ENCODE assay signal across 20 mouse cellular contexts in genomic region chr6:52058899-52059448, GRCm38 (mm10). TPM values are rescaled to one million over a fixed set of nuclear protein-coding genes. Genes with fewer than 3 reads are reported as not detected.
DNase-seq lines count a peak whose midpoint lies in the region; ATAC-seq and TF ChIP-seq lines count a peak whose summit lies in the region.
"Had no signal": no experiment of that assay in that cellular context is flagged by ENCODE, and none has a peak within 500 bp of the region (broad histone marks: within the 10 kb centered on the region; RNA-seq: fewer than 3 reads in every experiment).

No protein-coding gene starts in this region.

- TF ChIP-seq CTCF in lung, postnatal 0 days (IDR thresholded peaks at IDR 0.05), result no peak
- TF ChIP-seq CTCF in stomach, postnatal 0 days (IDR thresholded peaks at IDR 0.05; ENCODE audit: low read depth), result no peak

- no peak overlapping the region for H3K4me3 ChIP-seq in hindbrain, embryonic 16.5 days (ENCODE audit: low read length)
- H3K4me3 ChIP-seq in hindbrain, embryonic 12.5 days, result no peak overlapping the region
- no peak overlapping the region; the same call in 1 of the 2 replicates for H3K4me3 ChIP-seq in lung, postnatal 0 days (ENCODE audit: low read depth, low read length)
- no peak overlapping the region for H3K4me3 ChIP-seq in stomach, postnatal 0 days (ENCODE audit: low read depth, low read length)
- H3K4me3 ChIP-seq in heart, embryonic 12.5 days, result no peak overlapping the region
- H3K4me3 ChIP-seq: erythroblast, embryonic 14.5 days; forebrain, embryonic 13.5 days; heart, embryonic 13.5 days; myocyte; stomach, embryonic 15.5 days had no signal

- H3K9me3 ChIP-seq in hindbrain, embryonic 16.5 days (ENCODE audit: control insufficient read depth, low read length), result no peaks in the 10 kb centered on the region
- no peaks in the 10 kb centered on the region for H3K9me3 ChIP-seq in hindbrain, embryonic 12.5 days (replicated peaks)
- no peaks in the 10 kb centered on the region for H3K9me3 ChIP-seq in lung, postnatal 0 days (ENCODE audit: low read length)
- H3K9me3 ChIP-seq in stomach, postnatal 0 days (ENCODE audit: control insufficient read depth, low read length), result no peaks in the 10 kb centered on the region
- H3K9me3 ChIP-seq in heart, embryonic 12.5 days (replicated peaks), result no peaks in the 10 kb centered on the region
- H3K9me3 ChIP-seq: forebrain, embryonic 13.5 days; G1E; heart, embryonic 13.5 days; stomach, embryonic 15.5 days had no signal

- no peak overlapping the region for H3K27ac ChIP-seq in hindbrain, embryonic 16.5 days (ENCODE audit: low read depth, low read length)
- no peak overlapping the region for H3K27ac ChIP-seq in hindbrain, embryonic 12.5 days
- H3K27ac ChIP-seq in lung, postnatal 0 days (ENCODE audit: low read length), result no peak overlapping the region
- no peak overlapping the region for H3K27ac ChIP-seq in stomach, postnatal 0 days (replicated peaks)
- H3K27ac ChIP-seq in heart, embryonic 12.5 days (ENCODE audit: poor library complexity, severe bottlenecking), result no peak overlapping the region
- H3K27ac ChIP-seq: forebrain, embryonic 13.5 days; heart, embryonic 13.5 days; stomach, embryonic 15.5 days had no signal

- DNase-seq in kidney, postnatal 36 days, result peak; percentile 9 to 24
- DNase-seq in kidney, postnatal 25 days, result no peak
- DNase-seq in lung, postnatal 0 days (ENCODE audit: low spot score), result peak; percentile 47
- no peak for DNase-seq in lung, postnatal 25 days (ENCODE audit: low spot score)
- no peak for DNase-seq in stomach, postnatal 0 days (ENCODE audit: low spot score)
- DNase-seq: adrenal gland, postnatal 25 days; cerebellum, adult 8-10 months; heart, adult 11 months; kidney, postnatal 4 days; midbrain, embryonic 14.5 days; thymus, adult 2 months had no signal

- no peaks in the 10 kb centered on the region for H3K36me3 ChIP-seq in hindbrain, embryonic 16.5 days (ENCODE audit: control insufficient read depth, insufficient read depth, low read length)
- H3K36me3 ChIP-seq in hindbrain, embryonic 12.5 days, result no peaks in the 10 kb centered on the region
- no peaks in the 10 kb centered on the region for H3K36me3 ChIP-seq in lung, postnatal 0 days (ENCODE audit: insufficient read depth, low read length)
- no peaks in the 10 kb centered on the region for H3K36me3 ChIP-seq in stomach, postnatal 0 days (ENCODE audit: control insufficient read depth, insufficient read depth, low read length)
- no peaks in the 10 kb centered on the region for H3K36me3 ChIP-seq in heart, embryonic 12.5 days
- H3K36me3 ChIP-seq: G1E; heart, embryonic 13.5 days; stomach, embryonic 15.5 days had no signal

- no peaks in the 10 kb centered on the region for H3K27me3 ChIP-seq in hindbrain, embryonic 16.5 days (replicated peaks; ENCODE audit: control insufficient read depth, insufficient read depth, low read length)
- H3K27me3 ChIP-seq in hindbrain, embryonic 12.5 days, result 0 out of 2 replicates have a peak, but pooled peaks cover 5% of the 10 kb centered on the region
- H3K27me3 ChIP-seq in lung, postnatal 0 days (replicated peaks; ENCODE audit: insufficient read depth, low read length), result no peaks in the 10 kb centered on the region
- no peaks in the 10 kb centered on the region for H3K27me3 ChIP-seq in stomach, postnatal 0 days (ENCODE audit: control insufficient read depth, insufficient read depth, low read length)
- peaks cover 40% of the 10 kb centered on the region for H3K27me3 ChIP-seq in heart, embryonic 12.5 days (replicated peaks)
- H3K27me3 ChIP-seq: stomach, embryonic 15.5 days had no signal

- WGBS in hindbrain, embryonic 16.5 days, result 41% methylated on average over 10 of the region's 10 CpGs
- whole genome bisulfite sequencing in hindbrain, embryonic 12.5 days, result 57% methylated on average over 10 of the region's 10 CpGs
- 43% methylated on average over 10 of the region's 10 CpGs for WGBS in lung, postnatal 0 days
- 45% methylated on average over 10 of the region's 10 CpGs for WGBS in stomach, postnatal 0 days
- WGBS in heart, embryonic 12.5 days, result 77% methylated on average over 10 of the region's 10 CpGs

- H3K4me2 ChIP-seq in hindbrain, embryonic 16.5 days (ENCODE audit: low read length), result peak overlapping the region; percentile 5; the same call in 1 of the 2 replicates
- H3K4me2 ChIP-seq in hindbrain, embryonic 12.5 days (replicated peaks), result no peak overlapping the region
- peak overlapping the region; percentile 25; the same call in 1 of the 2 replicates for H3K4me2 ChIP-seq in lung, postnatal 0 days (replicated peaks; ENCODE audit: low read depth, low read length)
- H3K4me2 ChIP-seq in stomach, postnatal 0 days (replicated peaks; ENCODE audit: low read depth), result peak overlapping the region; percentile 17; the same call in 1 of the 2 replicates
- no peak overlapping the region for H3K4me2 ChIP-seq in heart, embryonic 12.5 days
- H3K4me2 ChIP-seq: forebrain, embryonic 13.5 days; heart, embryonic 13.5 days; stomach, embryonic 15.5 days had no signal

- ATAC-seq in hindbrain, embryonic 16.5 days, result peak; percentile 64; the same call in 1 of the 2 replicates
- no peak for ATAC-seq in hindbrain, embryonic 12.5 days (ENCODE audit: low FRiP score)
- ATAC-seq in lung, postnatal 0 days, result no peak
- ATAC-seq in stomach, postnatal 0 days (ENCODE audit: low FRiP score, low TSS enrichment), result no peak
- ATAC-seq in heart, embryonic 12.5 days (ENCODE audit: insufficient number of reproducible peaks, low FRiP score), result no peak
- ATAC-seq: forebrain, embryonic 13.5 days had no signal

- no peak overlapping the region for H3K9ac ChIP-seq in hindbrain, embryonic 16.5 days (ENCODE audit: low read depth, low read length)
- no peak overlapping the region for H3K9ac ChIP-seq in hindbrain, embryonic 12.5 days
- H3K9ac ChIP-seq in lung, postnatal 0 days (replicated peaks; ENCODE audit: low read depth), result no peak overlapping the region
- H3K9ac ChIP-seq in stomach, postnatal 0 days (ENCODE audit: low read length), result no peak overlapping the region
- H3K9ac ChIP-seq in heart, embryonic 12.5 days, result no peak overlapping the region
- H3K9ac ChIP-seq: forebrain, embryonic 13.5 days; heart, embryonic 13.5 days; stomach, embryonic 15.5 days had no signal

- TF ChIP-seq EP300 in lung, postnatal 0 days (IDR thresholded peaks at IDR 0.05), result no peak
- no peak for TF ChIP-seq EP300 in stomach, postnatal 0 days (optimal IDR thresholded peaks at IDR 0.05)

- no peaks in the 10 kb centered on the region; the same call in 1 of the 2 replicates for H3K4me1 ChIP-seq in hindbrain, embryonic 16.5 days (ENCODE audit: control insufficient read depth, insufficient read depth, low read depth, low read length)
- H3K4me1 ChIP-seq in hindbrain, embryonic 12.5 days, result peaks cover 7% of the 10 kb centered on the region
- H3K4me1 ChIP-seq in lung, postnatal 0 days (ENCODE audit: insufficient read depth, low read depth, low read length), result no peaks in the 10 kb centered on the region
- H3K4me1 ChIP-seq in stomach, postnatal 0 days (replicated peaks; ENCODE audit: control insufficient read depth, insufficient read depth), result no peaks in the 10 kb centered on the region; the same call in 1 of the 2 replicates
- peaks cover 5% of the 10 kb centered on the region; the same call in 1 of the 2 replicates for H3K4me1 ChIP-seq in heart, embryonic 12.5 days (replicated peaks)
- H3K4me1 ChIP-seq: stomach, embryonic 15.5 days had no signal

RNA-seq across cellular contexts. Expression of gene Skap2, which starts 46.6 kb away (rescaled TPM):
- 23.8 and 30.3 TPM in 2 replicates for polyA plus RNA-seq in hindbrain, embryonic 16.5 days (2015; fragmentation: Nextera tagmentation; extraction: Ambion mirVana)
- 24.4 and 27.8 TPM in 2 replicates for polyA plus RNA-seq in hindbrain, embryonic 12.5 days (2016; fragmentation: Nextera tagmentation; extraction: Ambion mirVana)
- polyA plus RNA-seq in lung, postnatal 0 days (2015; fragmentation: Nextera tagmentation; extraction: Ambion mirVana), result 78.5 and 82.9 TPM in 2 replicates
- 26.8 and 27.3 TPM in 2 replicates for polyA plus RNA-seq in stomach, postnatal 0 days (2015; fragmentation: Nextera tagmentation; extraction: Ambion mirVana)
- polyA plus RNA-seq in heart, embryonic 12.5 days (2016; fragmentation: Nextera tagmentation; extraction: Ambion mirVana), result 12.2 and 13.9 TPM in 2 replicates

Comparison
In these comparisons a context has a peak if more than half of its experiments do, and no peak if none do; other contexts are left out.
1. H3K4me2 ChIP-seq: peak in hindbrain, embryonic 16.5 days (single experiment), lung, postnatal 0 days (single experiment) and stomach, postnatal 0 days (single experiment); none in hindbrain, embryonic 12.5 days (single experiment) and heart, embryonic 12.5 days (single experiment).
2. DNase-seq: peak in kidney, postnatal 36 days (2 of 2) and lung, postnatal 0 days (single experiment); none in kidney, postnatal 25 days (0 of 2), lung, postnatal 25 days (single experiment) and stomach, postnatal 0 days (single experiment).